Mouse (Mus musculus): ENCODE data around the gene Prpsap2. TPM values are rescaled to one million over a fixed set of nuclear protein-coding genes. Genes with fewer than 3 reads are reported as not detected.

Prpsap2 gene
- total and polyA plus RNA-seq, 2 experiments = 6.0 to 12.6 TPM

GRCm38 (mm10) chr11:61744460-61744859 lies 17.4 kb downstream of the Prpsap2 start:
- 0 out of 2 replicates have a peak, but pooled peaks have one; percentile 8 for TF ChIP-seq CTCF (IDR thresholded peaks at IDR 0.05; ENCODE audit: low read depth, low read length)
- TF ChIP-seq POLR2A (IDR thresholded peaks at IDR 0.05; ENCODE audit: extremely low read depth, insufficient read depth, low read length) = no peak
- H3K4me3 ChIP-seq (ENCODE audit: insufficient read depth, low read depth, low read length) = no peak overlapping the region

GRCm38 (mm10) chr11:61743768-61744167 lies 18.1 kb downstream of the Prpsap2 start:
- Histone ChIP-seq H3K27me3 (ENCODE audit: control insufficient read depth, insufficient read depth, low read length) (no peaks in the 10 kb centered on the region), H3K36me3 (ENCODE audit: control insufficient read depth, insufficient read depth, low read length) (peaks cover 57% of the 10 kb centered on the region), H3K4me3 (ENCODE audit: insufficient read depth, low read depth, low read length) (no peak overlapping the region), H3K79me2 (ENCODE audit: control insufficient read depth, insufficient read depth, low read length) (no peaks in the 10 kb centered on the region), H3K27ac (replicated peaks; ENCODE audit: insufficient read depth, low read depth, low read length) (no peak overlapping the region), H3K9ac (ENCODE audit: low read depth, low read length) (no peak overlapping the region), H3K4me1 (ENCODE audit: control insufficient read depth, insufficient read depth, low read length) (no peaks in the 10 kb centered on the region)
- no peak for DNase-seq (ENCODE audit: extremely low read depth, low read depth, low spot score)
- TF ChIP-seq CTCF (IDR thresholded peaks at IDR 0.05; ENCODE audit: low read depth, low read length) = no peak
- TF ChIP-seq POLR2A (IDR thresholded peaks at IDR 0.05; ENCODE audit: extremely low read depth, insufficient read depth, low read length) = no peak
- WGBS = 78% methylated on average over 3 of the region's 3 CpGs

More at GRCm38 (mm10) chr11:61744460-61744859, 17.4 kb downstream of the Prpsap2 start:
- H3K27me3 ChIP-seq (ENCODE audit: control insufficient read depth, insufficient read depth, low read length) = no peaks in the 10 kb centered on the region
- H3K79me2 ChIP-seq (ENCODE audit: control insufficient read depth, insufficient read depth, low read length) = no peaks in the 10 kb centered on the region
- DNase-seq (ENCODE audit: extremely low read depth, low read depth, low spot score) = no peak
- WGBS = 81% methylated on average over 3 of the region's 3 CpGs
- H3K4me1 ChIP-seq (ENCODE audit: control insufficient read depth, insufficient read depth, low read length) = no peaks in the 10 kb centered on the region
- peaks cover 52% of the 10 kb centered on the region for H3K36me3 ChIP-seq (ENCODE audit: control insufficient read depth, insufficient read depth, low read length)
- no peak overlapping the region for H3K27ac ChIP-seq (replicated peaks; ENCODE audit: insufficient read depth, low read depth, low read length)
- H3K9ac ChIP-seq (ENCODE audit: low read depth, low read length) = no peak overlapping the region

GRCm38 (mm10) chr11:61740500-61740899 lies 21.4 kb downstream of the Prpsap2 start:
- Histone ChIP-seq H3K27ac (replicated peaks; ENCODE audit: insufficient read depth, low read depth, low read length) (no peak overlapping the region), H3K9ac (ENCODE audit: low read depth, low read length) (no peak overlapping the region), H3K4me1 (ENCODE audit: control insufficient read depth, insufficient read depth, low read length) (no peaks in the 10 kb centered on the region), H3K36me3 (ENCODE audit: control insufficient read depth, insufficient read depth, low read length) (peaks cover 64% of the 10 kb centered on the region), H3K4me3 (ENCODE audit: insufficient read depth, low read depth, low read length) (no peak overlapping the region), H3K27me3 (ENCODE audit: control insufficient read depth, insufficient read depth, low read length) (no peaks in the 10 kb centered on the region), H3K79me2 (ENCODE audit: control insufficient read depth, insufficient read depth, low read length) (no peaks in the 10 kb centered on the region)
- no peak for DNase-seq (ENCODE audit: extremely low read depth, low read depth, low spot score)
- TF ChIP-seq POLR2A (IDR thresholded peaks at IDR 0.05; ENCODE audit: extremely low read depth, insufficient read depth, low read length) (no peak), CTCF (IDR thresholded peaks at IDR 0.05; ENCODE audit: low read depth, low read length) (no peak)
- 94% methylated on average over 1 of the region's 1 CpGs for WGBS

GRCm38 (mm10) chr11:61737290-61737689 lies 24.6 kb downstream of the Prpsap2 start:
- Histone ChIP-seq H3K79me2 (ENCODE audit: control insufficient read depth, insufficient read depth, low read length) (no peaks in the 10 kb centered on the region), H3K27me3 (ENCODE audit: control insufficient read depth, insufficient read depth, low read length) (no peaks in the 10 kb centered on the region), H3K9ac (ENCODE audit: low read depth, low read length) (no peak overlapping the region), H3K36me3 (ENCODE audit: control insufficient read depth, insufficient read depth, low read length) (peaks cover 62% of the 10 kb centered on the region), H3K4me3 (ENCODE audit: insufficient read depth, low read depth, low read length) (no peak overlapping the region), H3K4me1 (ENCODE audit: control insufficient read depth, insufficient read depth, low read length) (no peaks in the 10 kb centered on the region), H3K27ac (replicated peaks; ENCODE audit: insufficient read depth, low read depth, low read length) (no peak overlapping the region)
- DNase-seq (ENCODE audit: extremely low read depth, low read depth, low spot score) = no peak
- WGBS = 89% methylated on average over 1 of the region's 1 CpGs
- TF ChIP-seq POLR2A (IDR thresholded peaks at IDR 0.05; ENCODE audit: extremely low read depth, insufficient read depth, low read length) (no peak), CTCF (IDR thresholded peaks at IDR 0.05; ENCODE audit: low read depth, low read length) (no peak)

- no peaks in the 10 kb centered on the region for H3K79me2 ChIP-seq (ENCODE audit: control insufficient read depth, insufficient read depth, low read length)
- H3K4me3 ChIP-seq (ENCODE audit: insufficient read depth, low read depth, low read length) = no peak overlapping the region
- TF ChIP-seq POLR2A (IDR thresholded peaks at IDR 0.05; ENCODE audit: extremely low read depth, insufficient read depth, low read length) (no peak), CTCF (IDR thresholded peaks at IDR 0.05; ENCODE audit: low read depth, low read length) (no peak)
- no peaks in the 10 kb centered on the region for H3K27me3 ChIP-seq (ENCODE audit: control insufficient read depth, insufficient read depth, low read length)
- no peak for DNase-seq (ENCODE audit: extremely low read depth, low read depth, low spot score)
- 0 out of 2 replicates have a peak, but pooled peaks cover 2% of the 10 kb centered on the region for H3K4me1 ChIP-seq (ENCODE audit: control insufficient read depth, insufficient read depth, low read length)
- 83% methylated on average over 7 of the region's 7 CpGs for WGBS
- peaks cover 56% of the 10 kb centered on the region for H3K36me3 ChIP-seq (ENCODE audit: control insufficient read depth, insufficient read depth, low read length)
- H3K27ac ChIP-seq (replicated peaks; ENCODE audit: insufficient read depth, low read depth, low read length) = no peak overlapping the region
- no peak overlapping the region for H3K9ac ChIP-seq (ENCODE audit: low read depth, low read length)
These were observed 29.2 kb downstream of the Prpsap2 start for GRCm38 (mm10) chr11:61732672-61733071.

- Histone ChIP-seq H3K36me3 (ENCODE audit: control insufficient read depth, insufficient read depth, low read length) (peaks cover 23% of the 10 kb centered on the region), H3K27ac (replicated peaks; ENCODE audit: insufficient read depth, low read depth, low read length) (peak overlapping the region; percentile 58), H3K4me1 (ENCODE audit: control insufficient read depth, insufficient read depth, low read length) (0 out of 2 replicates have a peak, but pooled peaks cover 2% of the 10 kb centered on the region), H3K27me3 (ENCODE audit: control insufficient read depth, insufficient read depth, low read length) (no peaks in the 10 kb centered on the region), H3K79me2 (ENCODE audit: control insufficient read depth, insufficient read depth, low read length) (no peaks in the 10 kb centered on the region), H3K4me3 (ENCODE audit: insufficient read depth, low read depth, low read length) (no peak overlapping the region), H3K9ac (ENCODE audit: low read depth, low read length) (no peak overlapping the region)
- TF ChIP-seq POLR2A (IDR thresholded peaks at IDR 0.05; ENCODE audit: extremely low read depth, insufficient read depth, low read length) = no peak
- TF ChIP-seq CTCF (IDR thresholded peaks at IDR 0.05; ENCODE audit: low read depth, low read length) = no peak
- WGBS = 63% methylated on average over 2 of the region's 2 CpGs
- peak; percentile 31 for DNase-seq (ENCODE audit: extremely low read depth, low read depth, low spot score)
These were observed 33.9 kb downstream of the Prpsap2 start for GRCm38 (mm10) chr11:61728037-61728436.
